Mouse (Mus musculus): Measurements from ENCODE around the gene 2010005H15Rik. TPM values are rescaled to one million over a fixed set of nuclear protein-coding genes. Genes with fewer than 3 reads are reported as not detected.
"Not testable (repeated sequence)": the region's sequence is repeated elsewhere in the genome, so short reads cannot be mapped to it uniquely, and the experiment has no call there.

Gene 2010005H15Rik
- polyA plus RNA-seq, 1 experiment = not detected

- no peaks in the 10 kb centered on the region for H3K4me1 ChIP-seq (ENCODE audit: control insufficient read depth, insufficient read depth, insufficient read length)
- H3K36me3 ChIP-seq (ENCODE audit: control insufficient read depth, insufficient read depth, low read length) = no peaks in the 10 kb centered on the region
- 82% methylated on average over 2 of the region's 2 CpGs for WGBS
- TF ChIP-seq POLR2A (IDR thresholded peaks at IDR 0.05; ENCODE audit: low read depth, low read length) (no peak), CTCF (IDR thresholded peaks at IDR 0.05; ENCODE audit: extremely low read depth, insufficient read depth, insufficient read length, insufficient replicate concordance) (no peak)
- H3K4me3 ChIP-seq (ENCODE audit: extremely low read depth, insufficient read depth, insufficient read length) = no peak within 1 kb of the TSS
- H3K27me3 ChIP-seq (ENCODE audit: control insufficient read depth, insufficient read depth, low read length) = no peaks in the 10 kb centered on the region
- no peak for DNase-seq (ENCODE audit: low read depth in 1 of 2, low spot score in 2 of 2)
- H3K27ac ChIP-seq (ENCODE audit: insufficient read depth, low read length) = no peak within 1 kb of the TSS
These were observed 11.3 kb upstream of the 2010005H15Rik start, which contains the start of gene Gm5416 for GRCm38 (mm10) chr16:36209967-36210453. TSS of gene Gm5416 (plus strand) at chr16:36210403.

GRCm38 (mm10) chr16:36260585-36260984 is 39.3 kb downstream of the 2010005H15Rik start:
- not testable (repeated sequence) for H3K4me3 ChIP-seq (ENCODE audit: extremely low read depth, insufficient read depth, insufficient read length); H3K4me1 ChIP-seq (ENCODE audit: control insufficient read depth, insufficient read depth, insufficient read length); H3K36me3 ChIP-seq (ENCODE audit: control insufficient read depth, insufficient read depth, low read length); H3K27ac ChIP-seq (ENCODE audit: insufficient read depth, low read length); H3K27me3 ChIP-seq (ENCODE audit: control insufficient read depth, insufficient read depth, low read length); DNase-seq (ENCODE audit: low read depth in 1 of 2, low spot score in 2 of 2)

GRCm38 (mm10) chr16:36276796-36277195 is 55.5 kb downstream of the 2010005H15Rik start, which contains the start of gene Stfa1:
TSS of gene Stfa1 (plus strand) at chr16:36276951.
- not testable (repeated sequence) for H3K4me1 ChIP-seq (ENCODE audit: control insufficient read depth, insufficient read depth, insufficient read length); H3K27ac ChIP-seq (ENCODE audit: insufficient read depth, low read length); H3K36me3 ChIP-seq (ENCODE audit: control insufficient read depth, insufficient read depth, low read length); DNase-seq (ENCODE audit: low read depth in 1 of 2, low spot score in 2 of 2); H3K4me3 ChIP-seq (ENCODE audit: extremely low read depth, insufficient read depth, insufficient read length); H3K27me3 ChIP-seq (ENCODE audit: control insufficient read depth, insufficient read depth, low read length)
- 80% methylated on average over 4 of the region's 4 CpGs for WGBS

- TF ChIP-seq POLR2A (IDR thresholded peaks at IDR 0.05; ENCODE audit: low read depth, low read length) (no peak), CTCF (IDR thresholded peaks at IDR 0.05; ENCODE audit: extremely low read depth, insufficient read depth, insufficient read length, insufficient replicate concordance) (no peak)
- Histone ChIP-seq H3K4me3 (ENCODE audit: extremely low read depth, insufficient read depth, insufficient read length) (no peak overlapping the region), H3K36me3 (ENCODE audit: control insufficient read depth, insufficient read depth, low read length) (no peaks in the 10 kb centered on the region), H3K27me3 (ENCODE audit: control insufficient read depth, insufficient read depth, low read length) (no peaks in the 10 kb centered on the region), H3K27ac (ENCODE audit: insufficient read depth, low read length) (no peak overlapping the region), H3K4me1 (ENCODE audit: control insufficient read depth, insufficient read depth, insufficient read length) (no peaks in the 10 kb centered on the region)
- WGBS = 57% methylated on average over 4 of the region's 4 CpGs
- DNase-seq (ENCODE audit: low read depth in 1 of 2, low spot score in 2 of 2) = no peak
These were observed 67.9 kb downstream of the 2010005H15Rik start for GRCm38 (mm10) chr16:36289140-36289539.

Other genes with a start within 250 kb of the 2010005H15Rik start
- gene Kpna1, start 242.7 kb upstream of the 2010005H15Rik start, polyA plus RNA-seq (2012; rRNA removed) = 3.2 and 4.2 TPM in 2 replicates
- 1.7 TPM in 2 replicates for gene Wdr5b, start 180.3 kb upstream of the 2010005H15Rik start, polyA plus RNA-seq (2012; rRNA removed)
- 13.6 and 15.2 TPM in 2 replicates for gene Fam162a, start 149.9 kb upstream of the 2010005H15Rik start, polyA plus RNA-seq (2012; rRNA removed)
- 2.4 and 2.6 TPM in 2 replicates for gene Ccdc58, start 149.8 kb upstream of the 2010005H15Rik start, polyA plus RNA-seq (2012; rRNA removed)
- gene Csta1, start 90.2 kb upstream of the 2010005H15Rik start, polyA plus RNA-seq (2012; rRNA removed) = not detected in 2 replicates
- 0.48 TPM in 1 of 2 replicates, not detected in the other for gene Stfa2l1, start 64.7 kb upstream of the 2010005H15Rik start, polyA plus RNA-seq (2012; rRNA removed)
- not detected in 2 replicates for gene Gm5483, start 37.3 kb upstream of the 2010005H15Rik start, polyA plus RNA-seq (2012; rRNA removed)
- not detected in 2 replicates for gene Gm5416, start 11.1 kb upstream of the 2010005H15Rik start, polyA plus RNA-seq (2012; rRNA removed)
- not detected in 2 replicates for gene Stfa1, start 55.5 kb downstream of the 2010005H15Rik start, polyA plus RNA-seq (2012; rRNA removed)
- gene BC117090, start 112.9 kb downstream of the 2010005H15Rik start, polyA plus RNA-seq (2012; rRNA removed) = not detected in 2 replicates
- not detected in 2 replicates for gene BC100530, start 146.3 kb downstream of the 2010005H15Rik start, polyA plus RNA-seq (2012; rRNA removed)
- not detected in 2 replicates for gene Stfa2, start 187.0 kb downstream of the 2010005H15Rik start, polyA plus RNA-seq (2012; rRNA removed)
- not detected in 2 replicates for gene Stfa3, start 233.9 kb downstream of the 2010005H15Rik start, polyA plus RNA-seq (2012; rRNA removed)